Mouse (Mus musculus) cerebellum, adult 2 months (tissue): ENCODE data around the gene Gm17349.

ENCODE experiments used
- CTCF ChIP-seq: fragments of 200-500 bp; IDR thresholded peaks from 2 replicates; pipeline ENCODE4 v1.5.1; 2011; ENCODE audit warnings: low read depth, mild to moderate bottlenecking, control low read depth, low read length, moderate library complexity, borderline replicate concordance; ENCODE audit not compliant: insufficient read depth
- POLR2A ChIP-seq: fragments of 200-500 bp; IDR thresholded peaks from 2 replicates; pipeline ENCODE4 v1.6.1; 2011; ENCODE audit warnings: low read length, control low read depth, borderline replicate concordance; ENCODE audit not compliant: insufficient read depth

GRCm38 (mm10) chr15:99658437-99658836, 46.9 kb downstream of the Gm17349 start:
- TF ChIP-seq POLR2A (no peak), CTCF (no peak)
